Mouse (Mus musculus) intestine, embryonic 16.5 days (tissue): Measurements from ENCODE around the gene Uncx. TPM values are rescaled to one million over a fixed set of nuclear protein-coding genes. Genes with fewer than 3 reads are reported as not detected.

ENCODE experiments used
- ATAC-seq: fragments of 200-750 bp; cut with Nextera tagmentation; 2 replicates; pipeline ENCODE4 v1.8.0; 2017; ENCODE audit warnings: moderate TSS enrichment, moderate library complexity
- H3K27ac ChIP-seq: fragments of 300-500 bp; sonication (generic); 2 replicates; pipeline ENCODE4 v1.5.1; 2014; ENCODE audit warnings: mild to moderate bottlenecking, low read length
- H3K27me3 ChIP-seq: fragments of 300-500 bp; sonication (generic); replicated peaks from 2 replicates; pipeline ENCODE4 v1.6.1; 2014; ENCODE audit warnings: low read length, control low read depth, mixed read lengths; ENCODE audit not compliant: control insufficient read depth, insufficient read depth
- H3K36me3 ChIP-seq: fragments of 300-500 bp; sonication (generic); 2 replicates; pipeline ENCODE4 v1.6.1; 2014; ENCODE audit warnings: low read length, control low read depth; ENCODE audit not compliant: control insufficient read depth, insufficient read depth
- H3K4me1 ChIP-seq: fragments of 300-500 bp; sonication (generic); 2 replicates; pipeline ENCODE4 v1.6.1; 2014; ENCODE audit warnings: low read length, control low read depth, mixed read lengths; ENCODE audit not compliant: control insufficient read depth, insufficient read depth
- H3K4me2 ChIP-seq: fragments of 300-500 bp; sonication (generic); 2 replicates; pipeline ENCODE4 v1.6.1; 2014; ENCODE audit warnings: low read depth, low read length, control low read depth
- H3K4me3 ChIP-seq: fragments of 300-500 bp; sonication (generic); 2 replicates; pipeline ENCODE4 v1.5.1; 2014; ENCODE audit warnings: mild to moderate bottlenecking, low read length
- H3K9ac ChIP-seq: fragments of 300-500 bp; sonication (generic); 2 replicates; pipeline ENCODE4 v1.6.1; 2014; ENCODE audit warnings: low read depth, low read length
- H3K9me3 ChIP-seq: fragments of 300-500 bp; sonication (generic); 2 replicates; pipeline ENCODE4 v1.6.1; 2016; ENCODE audit warnings: low read length, control low read depth; ENCODE audit not compliant: control insufficient read depth
- WGBS: fragments of 180-500 bp; shearing (Covaris S2); extraction: QIAGEN DNeasy Blood & Tissue Kit; methylation state at CpG from one replicate; pipeline ENCODE4 v1.1.7; 2014; 5-methylcytosine and 5-hydroxymethylcytosine counted together
- polyA plus RNA-seq: library from polyadenylated mRNA; unstranded; fragments of >200 nt; fragmentation: Nextera tagmentation; extraction: Ambion mirVana; gene quantifications from 2 replicates; pipeline ENCODE4 v1.2.1, GENCODE M21; 2015

Gene Uncx
- polyA plus RNA-seq, 1 experiment from 2014 or later, result not detected

DNA sequence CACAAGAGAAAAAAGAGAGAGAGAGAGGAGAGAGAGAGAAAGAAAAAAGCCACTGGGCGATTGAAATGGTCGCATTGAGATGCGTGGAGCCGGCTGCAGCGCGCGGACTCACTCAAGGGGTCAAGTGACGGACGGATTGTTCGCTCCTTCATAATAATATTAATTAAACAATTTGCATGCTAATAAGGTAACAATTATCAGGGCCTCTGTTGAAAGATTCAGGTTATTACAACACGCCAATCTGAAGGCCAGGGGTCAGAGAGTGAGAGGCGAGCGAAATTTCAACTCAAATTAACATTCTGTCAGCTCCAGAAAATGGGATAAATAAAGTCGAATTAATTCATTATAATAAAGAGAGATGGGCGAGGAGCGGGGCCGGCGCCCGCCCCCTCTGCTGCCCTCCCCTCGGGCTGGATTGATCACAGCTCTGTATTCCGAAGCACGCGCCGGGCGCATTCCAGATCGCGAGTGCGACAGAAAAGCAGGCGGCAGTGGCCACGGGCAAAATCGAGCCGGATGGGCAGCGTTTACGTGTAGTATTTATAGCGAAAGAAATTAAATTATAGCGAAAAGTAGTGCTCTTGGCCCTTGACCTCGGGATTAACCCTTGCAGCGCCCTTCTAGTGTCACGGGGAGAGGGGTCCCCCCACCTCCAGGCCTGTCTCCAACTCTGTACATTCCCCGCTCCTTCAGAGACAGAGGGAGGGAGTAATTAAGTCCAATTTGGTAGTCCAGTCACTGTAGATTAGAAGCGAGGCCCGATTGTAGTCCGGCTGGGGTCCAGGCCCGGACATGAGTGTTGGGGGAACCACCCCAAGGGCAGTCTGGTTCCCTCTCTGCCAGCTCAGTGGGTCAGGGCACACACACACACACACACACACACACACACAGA, 1.9 kb upstream of the Uncx start:
- Histone ChIP-seq H3K4me1 (peaks cover 9% of the 10 kb centered on the region), H3K36me3 (no peaks in the 10 kb centered on the region), H3K9me3 (no peaks in the 10 kb centered on the region), H3K27me3 (peaks cover 87% of the 10 kb centered on the region), H3K4me3 (no peak overlapping the region), H3K27ac (no peak overlapping the region), H3K4me2 (no peak overlapping the region), H3K9ac (no peak overlapping the region)
- 2% methylated on average over 44 of the region's 44 CpGs for WGBS
- no peak for ATAC-seq

DNA sequence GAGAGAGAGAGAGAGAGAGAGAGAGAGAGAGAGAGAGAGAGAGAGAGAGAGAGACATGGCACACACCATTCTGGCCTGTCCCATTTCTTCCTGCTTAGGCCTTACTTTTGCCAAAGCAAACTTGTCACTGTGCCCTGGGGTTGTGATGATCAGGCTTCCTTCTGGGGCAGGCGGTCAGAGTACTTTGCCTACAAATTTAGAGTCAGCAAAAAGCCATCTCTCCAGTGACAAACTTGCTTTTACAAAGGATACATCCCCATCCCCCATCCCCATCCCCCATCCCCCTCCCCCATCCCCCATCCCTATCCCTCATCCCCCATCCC, 1.3 kb upstream of the Uncx start:
- no peak overlapping the region for H3K27ac ChIP-seq
- no peaks in the 10 kb centered on the region for H3K36me3 ChIP-seq
- peaks cover 89% of the 10 kb centered on the region for H3K27me3 ChIP-seq
- no peak overlapping the region for H3K4me2 ChIP-seq
- ATAC-seq, result no peak
- no peak overlapping the region for H3K9ac ChIP-seq
- H3K4me1 ChIP-seq, result peaks cover 9% of the 10 kb centered on the region
- no peaks in the 10 kb centered on the region for H3K9me3 ChIP-seq
- WGBS, result 0% methylated on average over 1 of the region's 1 CpGs
- H3K4me3 ChIP-seq, result no peak overlapping the region

DNA sequence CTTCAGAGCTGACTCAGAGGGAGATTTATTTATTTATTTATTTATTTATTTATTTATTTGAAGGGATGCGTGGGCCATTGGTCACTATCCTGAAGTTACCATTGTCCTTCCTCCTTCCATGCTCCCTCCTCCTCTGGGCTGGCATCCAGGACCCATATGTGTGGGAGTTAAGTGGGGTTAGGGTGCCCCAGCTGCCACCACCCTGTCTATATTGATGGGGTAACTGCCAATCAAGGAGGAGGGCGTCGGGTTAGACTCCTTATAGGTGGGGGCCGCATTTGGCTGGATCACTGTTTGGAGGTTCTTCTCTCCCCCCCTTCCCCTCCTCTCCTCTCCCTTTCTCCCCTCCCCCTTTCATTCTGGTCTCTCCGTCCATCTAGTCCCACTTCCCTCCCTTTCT, 738 bp upstream of the Uncx start:
- H3K36me3 ChIP-seq, result no peaks in the 10 kb centered on the region
- no peak for ATAC-seq
- H3K4me1 ChIP-seq, result peaks cover 9% of the 10 kb centered on the region
- H3K4me2 ChIP-seq, result no peak overlapping the region
- H3K4me3 ChIP-seq, result no peak overlapping the region
- WGBS, result under 1% methylated on average over 5 of the region's 5 CpGs
- H3K27ac ChIP-seq, result no peak overlapping the region
- peaks cover 89% of the 10 kb centered on the region for H3K27me3 ChIP-seq
- H3K9me3 ChIP-seq, result no peaks in the 10 kb centered on the region
- H3K9ac ChIP-seq, result no peak overlapping the region

DNA sequence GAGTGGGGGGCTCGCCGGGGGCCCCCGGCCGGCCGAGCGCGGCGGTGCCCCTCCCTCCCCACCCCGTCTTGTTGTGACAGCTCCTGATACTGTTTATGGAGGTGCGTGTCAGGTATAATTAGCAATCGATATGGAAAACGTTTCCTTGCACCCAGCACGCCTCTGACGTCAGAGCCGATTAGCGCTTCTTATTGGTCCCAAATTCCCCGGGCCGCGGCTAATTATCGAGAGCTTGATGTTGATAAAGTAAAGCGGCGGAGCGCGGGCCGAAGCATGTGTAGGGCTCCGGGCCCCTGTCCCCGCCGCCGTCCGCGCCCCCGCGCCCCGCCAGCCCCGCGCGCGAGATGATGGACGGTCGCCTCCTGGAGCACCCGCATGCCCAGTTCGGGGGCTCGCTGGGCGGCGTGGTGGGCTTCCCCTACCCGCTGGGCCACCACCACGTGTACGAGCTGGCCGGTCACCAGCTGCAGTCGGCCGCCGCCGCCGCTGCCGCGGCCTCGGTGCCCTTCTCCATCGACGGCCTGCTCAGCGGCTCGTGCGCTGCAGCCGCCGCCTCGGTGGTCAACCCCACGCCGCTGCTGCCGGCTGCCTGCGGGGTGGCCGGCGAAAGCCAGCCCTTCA, 466 bp downstream of the Uncx start:
- no peak overlapping the region for H3K9ac ChIP-seq
- peak overlapping the region; percentile 37; the same call in 1 of the 2 replicates for H3K4me2 ChIP-seq
- H3K4me1 ChIP-seq, result peaks cover 9% of the 10 kb centered on the region
- H3K4me3 ChIP-seq, result peak overlapping the region; percentile 30
- H3K36me3 ChIP-seq, result no peaks in the 10 kb centered on the region
- no peak for ATAC-seq
- H3K27me3 ChIP-seq, result peaks cover 87% of the 10 kb centered on the region
- H3K9me3 ChIP-seq, result no peaks in the 10 kb centered on the region
- H3K27ac ChIP-seq, result no peak overlapping the region
- WGBS, result under 1% methylated on average over 71 of the region's 71 CpGs

DNA sequence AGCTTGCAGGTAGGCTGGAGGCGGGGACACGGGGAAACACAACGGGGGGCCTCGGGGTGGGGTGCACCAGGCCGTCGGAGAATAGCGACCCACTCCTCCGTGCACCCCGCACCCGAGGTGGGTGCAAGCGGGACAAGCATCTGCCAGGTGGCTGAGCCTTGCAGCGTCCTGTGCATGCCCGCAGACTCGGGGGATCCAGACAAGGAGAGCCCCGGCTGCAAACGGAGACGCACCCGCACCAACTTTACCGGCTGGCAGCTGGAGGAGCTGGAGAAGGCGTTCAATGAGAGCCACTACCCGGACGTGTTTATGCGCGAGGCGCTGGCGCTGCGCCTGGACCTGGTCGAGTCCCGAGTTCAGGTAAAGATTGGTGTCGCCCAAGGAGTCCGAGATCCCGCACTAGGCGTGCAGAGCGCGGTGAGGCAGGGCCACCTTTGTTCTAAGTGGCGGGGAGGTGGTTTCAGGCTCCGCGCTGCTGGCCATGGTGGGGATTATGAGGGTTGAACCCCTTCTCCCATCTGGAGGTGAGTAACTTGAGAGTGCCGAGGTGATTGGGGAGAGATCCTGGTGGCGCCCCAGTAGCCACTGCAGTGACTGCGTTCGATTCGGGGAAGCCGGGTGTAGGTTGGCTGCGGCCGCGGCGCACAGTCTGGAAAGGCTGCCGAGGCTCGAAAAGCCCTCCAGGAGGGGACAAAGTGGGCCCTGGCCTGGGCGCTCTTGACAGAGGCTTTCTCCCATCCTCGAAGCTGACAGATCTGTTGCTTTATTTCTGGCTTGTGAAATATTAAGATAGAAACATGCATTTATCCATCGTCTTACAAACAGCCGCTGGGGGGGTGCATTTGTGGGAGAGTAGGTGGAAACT, 1.2 kb downstream of the Uncx start:
- no peak for ATAC-seq
- no peak overlapping the region for H3K4me3 ChIP-seq
- H3K27ac ChIP-seq, result no peak overlapping the region
- H3K9ac ChIP-seq, result no peak overlapping the region
- H3K27me3 ChIP-seq, result peaks cover 89% of the 10 kb centered on the region
- H3K4me1 ChIP-seq, result peaks cover 9% of the 10 kb centered on the region
- no peak overlapping the region for H3K4me2 ChIP-seq
- WGBS, result 1% methylated on average over 53 of the region's 54 CpGs
- no peaks in the 10 kb centered on the region for H3K9me3 ChIP-seq
- no peaks in the 10 kb centered on the region for H3K36me3 ChIP-seq

DNA sequence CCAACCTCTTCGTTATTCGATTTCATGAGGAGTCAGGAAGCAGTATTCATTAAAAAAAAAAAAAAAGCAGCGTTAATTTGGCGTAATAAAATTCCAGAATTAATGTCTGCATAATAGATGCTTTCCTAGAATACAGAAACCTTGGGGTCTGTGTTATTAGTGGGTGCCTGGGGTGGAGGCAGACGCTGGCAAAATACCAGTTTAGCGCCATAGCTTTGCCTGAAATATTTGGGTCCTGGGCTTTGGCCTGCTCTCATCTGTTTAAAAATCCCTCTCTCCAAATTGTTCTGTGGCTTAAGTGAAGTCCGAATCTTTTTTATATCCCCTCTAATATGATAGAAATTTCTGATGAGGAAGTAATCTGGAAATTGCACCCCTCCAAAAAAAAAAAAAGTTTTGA, 1.9 kb downstream of the Uncx start:
- Histone ChIP-seq H3K9me3 (no peaks in the 10 kb centered on the region), H3K27ac (no peak overlapping the region), H3K4me3 (no peak overlapping the region), H3K27me3 (peaks cover 94% of the 10 kb centered on the region), H3K9ac (no peak overlapping the region), H3K4me1 (peaks cover 9% of the 10 kb centered on the region), H3K36me3 (no peaks in the 10 kb centered on the region), H3K4me2 (no peak overlapping the region)
- WGBS, result 4% methylated on average over 7 of the region's 7 CpGs
- no peak for ATAC-seq

DNA sequence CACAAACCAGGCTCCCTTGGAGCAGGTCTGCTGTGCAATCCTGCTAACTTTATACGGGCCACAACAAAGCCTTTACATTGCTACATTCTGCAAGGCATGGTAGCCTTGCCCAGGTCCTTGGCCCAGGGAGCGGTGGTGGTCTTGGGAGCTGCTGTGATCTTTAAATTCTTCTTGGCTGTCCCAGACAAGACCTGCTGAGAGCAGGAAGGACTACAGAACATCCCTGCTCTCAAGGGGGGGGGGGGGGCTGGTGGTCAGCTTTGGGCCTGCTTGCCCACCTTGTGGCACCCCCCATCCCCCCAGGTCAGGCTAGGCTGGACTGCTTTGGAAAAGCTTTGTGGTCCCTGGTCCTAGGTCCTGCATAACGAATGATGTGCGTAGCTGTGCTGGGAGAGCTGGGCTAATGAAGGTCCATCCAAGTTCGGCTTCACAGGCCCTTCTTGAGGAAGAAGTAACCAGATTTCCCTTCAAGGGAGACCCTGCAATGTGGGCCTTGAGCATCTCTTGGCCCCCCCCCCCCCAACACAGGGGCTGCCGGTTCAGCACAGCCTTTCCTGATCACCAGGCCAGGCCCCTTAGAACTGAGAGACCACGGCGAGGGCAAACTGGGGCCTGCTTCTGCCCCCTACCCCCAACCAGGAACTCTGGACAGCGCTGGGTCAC, 2.5 kb downstream of the Uncx start:
- H3K27ac ChIP-seq, result no peak overlapping the region
- no peak for ATAC-seq
- peaks cover 92% of the 10 kb centered on the region for H3K27me3 ChIP-seq
- no peak overlapping the region for H3K4me2 ChIP-seq
- H3K36me3 ChIP-seq, result no peaks in the 10 kb centered on the region
- no peak overlapping the region for H3K4me3 ChIP-seq
- no peak overlapping the region for H3K9ac ChIP-seq
- H3K9me3 ChIP-seq, result no peaks in the 10 kb centered on the region
- WGBS, result 3% methylated on average over 9 of the region's 9 CpGs
- peaks cover 6% of the 10 kb centered on the region; the same call in 1 of the 2 replicates for H3K4me1 ChIP-seq

DNA sequence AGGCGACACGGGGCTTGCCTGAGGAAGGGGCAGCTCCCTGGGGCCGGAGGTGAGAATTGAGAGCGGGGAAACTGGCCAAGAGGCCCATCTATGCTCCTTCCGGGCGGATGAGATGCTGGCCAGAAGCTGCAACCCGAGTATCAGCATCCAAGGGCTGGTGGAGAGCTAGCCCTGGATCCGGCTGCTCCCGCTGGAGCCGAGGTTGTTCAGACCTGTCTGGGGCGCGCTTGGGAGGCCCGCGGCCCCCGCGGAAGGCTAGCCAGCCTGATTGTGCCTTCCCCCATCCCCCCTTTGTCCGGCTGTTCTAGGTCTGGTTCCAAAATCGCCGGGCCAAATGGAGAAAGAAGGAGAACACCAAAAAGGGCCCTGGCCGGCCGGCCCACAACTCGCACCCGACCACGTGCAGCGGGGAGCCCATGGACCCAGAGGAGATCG, 3.1 kb downstream of the Uncx start:
- peaks cover 91% of the 10 kb centered on the region for H3K27me3 ChIP-seq
- ATAC-seq, result no peak
- peaks cover 6% of the 10 kb centered on the region; the same call in 1 of the 2 replicates for H3K4me1 ChIP-seq
- H3K36me3 ChIP-seq, result no peaks in the 10 kb centered on the region
- H3K9ac ChIP-seq, result no peak overlapping the region
- H3K27ac ChIP-seq, result no peak overlapping the region
- H3K9me3 ChIP-seq, result no peaks in the 10 kb centered on the region
- no peak overlapping the region for H3K4me2 ChIP-seq
- no peak overlapping the region for H3K4me3 ChIP-seq
- WGBS, result under 1% methylated on average over 26 of the region's 26 CpGs
